Mouse (Mus musculus) left cerebral cortex, adult 2 months (tissue): Measurements from ENCODE around the gene Zfp710. TPM values are rescaled to one million over a fixed set of nuclear protein-coding genes. Genes with fewer than 3 reads are reported as not detected.
"Not testable (repeated sequence)": the region's sequence is repeated elsewhere in the genome, so short reads cannot be mapped to it uniquely, and the experiment has no call there.

Experiments used
- DNase-seq, 2 experiments: peaks; one replicate each; pipeline ENCODE4 v3.0.0; 2021 to 2022; ENCODE audit warnings: low spot score in 2 of 2, mixed read lengths in 1 of 2; ENCODE audit errors: extremely low spot score in 1 of 2
- H3K27ac ChIP-seq: fragments of 200-600 bp; 2 replicates; pipeline ENCODE4 v1.8.1; 2022
- H3K4me3 ChIP-seq: fragments of 200-600 bp; 2 replicates; pipeline ENCODE4 v1.8.1; 2022
- CTCF ChIP-seq: fragments of 200-600 bp; IDR thresholded peaks from 2 replicates; pipeline ENCODE4 v1.8.1; 2022; ENCODE audit warnings: antibody characterized with exemption, mild to moderate bottlenecking, moderate library complexity
- intact Hi-C: fragments of 180-260 bp; cut with DNase I; formaldehyde crosslinking; loops from one replicate; pipeline ENCODE4 v1.15.1; 2025
- total RNA-seq, 2 experiments: library from RNA; stranded (reverse); gene quantifications; 2 replicates each; pipeline ENCODE4 v1.2.3; 2021

Gene Zfp710
- total RNA-seq, 2 experiments from 2014 or later: 18.9 to 21.7 TPM

DNA sequence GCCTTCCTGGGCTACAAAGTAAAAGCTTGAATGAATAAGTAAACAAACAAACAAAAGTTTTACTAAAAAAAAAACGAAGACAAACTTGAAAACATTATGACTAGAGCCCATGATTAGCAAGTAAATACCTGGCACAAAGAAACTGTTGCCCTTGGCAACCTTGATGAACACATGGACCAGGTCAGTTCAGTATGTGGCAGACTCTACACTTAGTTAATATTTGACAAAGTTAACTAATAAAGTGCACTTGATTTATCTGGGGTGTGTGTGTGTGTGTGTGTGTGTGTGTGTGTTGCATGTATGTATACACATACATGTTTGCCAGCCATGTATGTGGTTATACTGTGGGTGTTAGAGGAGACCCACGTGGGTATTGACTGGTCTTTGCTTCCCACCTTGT is 25.1 kb downstream of the Zfp710 start:
- Histone ChIP-seq H3K27ac (no peak overlapping the region), H3K4me3 (no peak overlapping the region)
- no peak for DNase-seq
- TF ChIP-seq CTCF: no peak
- intact Hi-C loops: no loop called here

DNA sequence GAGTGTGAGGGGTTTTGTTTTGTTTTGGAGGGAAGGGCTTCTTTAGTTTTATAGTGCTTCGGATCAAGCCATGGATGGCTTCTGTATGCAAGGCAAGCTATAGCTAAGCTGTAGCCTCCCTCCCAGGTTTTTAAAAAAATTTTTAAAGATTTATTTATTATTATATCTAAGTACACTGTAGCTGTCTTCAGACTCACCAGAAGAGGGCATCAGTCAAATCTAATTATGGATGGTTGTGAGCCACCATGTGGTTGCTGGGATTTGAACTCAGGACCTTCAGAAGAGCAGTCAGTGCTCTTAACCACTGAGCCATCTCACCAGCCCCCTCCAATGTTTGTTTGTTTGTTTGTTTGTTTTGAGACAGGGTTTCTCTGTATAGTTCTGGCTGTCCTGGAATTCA is 25.8 kb downstream of the Zfp710 start:
- TF ChIP-seq CTCF: peak; percentile 25
- DNase-seq, H3K4me3 ChIP-seq, H3K27ac ChIP-seq, intact Hi-C loops: not testable (repeated sequence)

DNA sequence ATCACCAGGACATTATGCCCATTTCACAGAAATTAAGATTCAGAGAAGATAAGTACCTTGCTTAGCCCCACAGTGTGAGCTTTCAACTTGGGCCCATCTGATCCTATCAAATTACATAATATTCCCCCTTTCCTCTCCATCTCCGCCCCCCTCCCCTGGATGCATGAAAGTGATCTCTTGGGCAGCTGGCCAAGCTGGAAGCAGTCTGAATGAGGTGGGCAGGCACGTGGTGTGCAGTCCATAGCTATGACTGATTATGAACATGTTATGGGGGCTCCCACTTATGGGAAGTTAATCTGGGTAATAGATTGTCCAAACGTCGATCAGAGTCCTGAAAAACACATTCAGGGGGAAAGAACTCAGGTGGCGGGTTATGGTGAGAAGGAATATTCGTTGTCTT is 27.2 kb downstream of the Zfp710 start:
- no peak for TF ChIP-seq CTCF
- no peak overlapping the region for H3K4me3 ChIP-seq
- intact Hi-C loops: no loop called here
- no peak overlapping the region for H3K27ac ChIP-seq
- DNase-seq: no peak

DNA sequence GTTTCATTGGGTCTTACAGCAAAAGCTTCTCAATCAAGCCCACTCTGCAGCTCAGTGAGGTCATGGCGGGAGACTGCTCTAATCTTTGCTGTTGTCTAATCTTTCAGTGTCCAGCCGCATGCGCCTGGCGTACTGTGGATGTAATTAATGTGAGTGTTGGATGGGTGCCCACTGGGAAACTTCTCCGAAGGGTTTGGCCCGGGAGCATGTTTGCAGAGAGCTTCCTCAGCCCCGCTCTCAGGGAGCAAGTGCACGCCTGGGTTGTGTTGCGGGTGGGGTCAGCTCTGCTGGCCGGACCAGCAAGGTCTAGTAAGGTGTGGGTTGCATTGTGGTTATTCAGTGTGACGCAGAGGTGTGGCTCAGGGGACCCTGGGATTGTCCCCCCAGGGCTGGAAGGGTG is 27.6 kb downstream of the Zfp710 start:
- H3K27ac ChIP-seq: no peak overlapping the region
- intact Hi-C loops: no loop called here
- no peak for TF ChIP-seq CTCF
- H3K4me3 ChIP-seq: no peak overlapping the region
- no peak for DNase-seq

DNA sequence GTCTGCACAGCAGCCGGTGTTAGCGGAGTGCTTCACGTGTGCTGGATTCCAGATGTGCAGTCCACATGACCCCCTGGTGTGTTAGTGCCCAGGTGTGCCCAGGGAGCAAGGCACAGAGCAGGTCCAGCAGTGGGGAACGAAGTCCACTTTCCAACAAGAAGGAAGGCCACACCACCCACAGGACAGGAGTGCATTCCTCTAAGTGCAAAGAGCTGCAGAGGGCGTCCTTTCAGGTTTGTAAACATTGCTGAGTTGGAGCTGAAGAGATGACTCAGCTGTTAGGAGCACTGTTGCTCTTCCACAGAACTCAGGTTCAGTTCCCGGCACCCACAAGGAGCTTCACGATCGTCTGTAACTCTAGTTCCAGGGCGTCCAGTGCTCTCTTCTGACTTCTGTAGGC is 28.5 kb downstream of the Zfp710 start:
- TF ChIP-seq CTCF: no peak
- no peak overlapping the region for H3K27ac ChIP-seq
- H3K4me3 ChIP-seq: no peak overlapping the region
- intact Hi-C loops: no loop called here
- no peak for DNase-seq

DNA sequence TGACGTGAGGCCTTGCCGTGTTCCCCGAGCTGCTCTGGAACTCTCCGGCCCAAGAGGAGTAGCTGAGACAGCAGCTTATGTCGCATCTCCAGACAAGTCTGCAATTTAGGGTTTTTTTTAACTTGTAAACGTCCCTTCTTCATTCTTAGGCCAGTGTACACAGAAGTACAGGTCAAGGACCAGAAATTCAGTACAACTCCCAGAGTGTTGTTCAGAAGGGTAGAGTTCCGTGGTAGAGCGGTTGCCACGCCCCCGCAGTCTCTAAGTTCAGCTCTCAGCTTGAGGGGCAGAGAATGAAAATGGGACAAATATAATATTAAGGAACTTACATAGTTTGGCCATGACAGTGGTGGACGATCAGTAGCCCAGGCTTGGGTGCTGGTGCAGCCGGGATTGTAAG is 31.2 kb downstream of the Zfp710 start:
- DNase-seq: no peak
- no peak overlapping the region for H3K4me3 ChIP-seq
- intact Hi-C loops: no loop called here
- no peak for TF ChIP-seq CTCF
- H3K27ac ChIP-seq: no peak overlapping the region

DNA sequence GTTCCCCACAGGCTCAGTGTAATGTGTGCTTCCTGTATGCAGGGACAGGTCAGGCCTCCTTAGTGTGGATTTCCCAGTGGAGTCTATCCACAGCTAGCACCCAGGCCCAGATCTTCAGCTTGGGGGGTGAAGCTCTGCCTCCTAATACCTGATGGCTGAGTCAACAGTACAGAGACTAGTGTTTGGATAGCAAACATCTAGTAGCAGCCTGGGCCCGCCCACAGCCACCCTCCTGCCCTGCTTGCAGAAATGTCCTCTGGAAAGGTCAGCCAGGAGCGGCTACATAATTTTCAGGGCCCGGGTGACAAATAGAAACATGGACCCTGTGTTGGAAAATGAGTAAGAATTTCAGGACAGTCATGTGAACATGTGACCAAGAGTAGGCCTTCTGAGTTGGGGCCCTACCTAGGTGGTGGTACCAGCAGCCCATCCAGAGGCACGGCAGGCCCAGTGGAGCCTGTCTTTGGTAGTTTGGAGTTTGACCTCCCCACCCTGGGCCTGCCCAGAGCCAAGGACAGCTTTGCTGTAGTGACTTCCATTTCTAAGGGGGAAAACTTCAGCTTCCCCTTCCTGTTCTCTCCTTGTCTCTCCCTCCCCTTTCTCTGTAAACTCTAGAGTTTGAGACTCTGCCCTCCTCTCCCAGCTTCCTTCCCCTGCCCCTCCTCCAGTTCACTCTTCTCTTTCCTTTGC is 32.5 kb downstream of the Zfp710 start:
- intact Hi-C loops: no loop called here
- H3K4me3 ChIP-seq: no peak overlapping the region
- peak overlapping the region; percentile 12; the same call in 1 of the 2 replicates for H3K27ac ChIP-seq
- no peak for DNase-seq
- TF ChIP-seq CTCF: no peak

DNA sequence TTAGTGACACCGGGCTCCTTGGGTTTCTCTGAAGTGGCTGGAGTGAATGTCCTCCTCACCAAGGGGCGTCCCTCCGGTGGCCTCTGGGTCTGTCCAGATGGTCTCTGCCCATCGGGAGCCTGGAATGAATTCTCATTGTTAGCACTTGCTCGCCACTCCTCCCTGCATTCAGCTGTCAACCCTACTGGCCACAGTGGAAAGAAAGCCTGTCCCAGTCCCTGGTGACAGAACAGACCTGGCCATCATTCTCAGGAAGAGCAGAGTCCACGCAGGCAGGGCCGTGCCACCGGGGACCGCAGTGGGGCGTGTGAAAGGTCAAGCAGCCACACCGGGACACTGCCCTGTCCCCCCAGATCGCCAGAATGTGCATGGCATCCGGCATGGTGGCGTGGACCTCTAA is 33.2 kb downstream of the Zfp710 start:
- 0 out of 2 replicates have a peak overlapping the region, but pooled peaks have one; percentile 12 for H3K27ac ChIP-seq
- no peak overlapping the region for H3K4me3 ChIP-seq
- intact Hi-C loops: no loop called here
- DNase-seq: no peak
- no peak for TF ChIP-seq CTCF

DNA sequence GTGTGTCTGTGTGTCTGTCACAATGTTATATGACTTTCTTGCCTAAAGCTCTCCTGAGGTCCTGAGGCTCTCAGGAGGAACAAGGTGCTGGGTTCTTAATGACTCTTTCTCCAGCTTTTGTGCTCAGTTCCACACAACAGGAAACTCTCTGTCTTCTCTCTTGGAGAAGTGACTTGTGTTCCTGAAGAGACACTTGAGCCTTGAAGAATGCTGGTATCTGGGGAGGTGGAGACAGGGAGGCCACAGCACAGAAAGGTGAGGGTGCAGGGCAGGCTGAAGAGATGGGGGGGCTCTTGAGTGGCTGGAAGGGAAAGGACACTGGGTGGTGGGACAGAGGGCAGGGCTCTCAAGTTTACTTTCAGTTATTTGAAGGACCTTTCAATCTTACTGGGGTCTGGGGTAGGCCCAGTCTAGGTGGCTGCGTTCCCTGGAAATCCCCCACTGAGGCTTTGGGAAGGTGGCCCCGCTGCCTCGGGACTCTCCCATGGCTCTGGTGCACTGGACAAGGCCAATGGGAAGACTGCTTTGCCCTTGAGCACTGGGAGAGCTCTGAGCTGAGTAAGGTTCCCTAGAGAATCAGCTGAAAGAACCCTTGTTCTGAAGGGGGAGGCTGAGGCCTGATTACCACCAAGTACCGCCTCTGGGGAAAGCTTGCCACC is 33.9 kb downstream of the Zfp710 start:
- intact Hi-C loops: no loop called here
- TF ChIP-seq CTCF: no peak

DNA sequence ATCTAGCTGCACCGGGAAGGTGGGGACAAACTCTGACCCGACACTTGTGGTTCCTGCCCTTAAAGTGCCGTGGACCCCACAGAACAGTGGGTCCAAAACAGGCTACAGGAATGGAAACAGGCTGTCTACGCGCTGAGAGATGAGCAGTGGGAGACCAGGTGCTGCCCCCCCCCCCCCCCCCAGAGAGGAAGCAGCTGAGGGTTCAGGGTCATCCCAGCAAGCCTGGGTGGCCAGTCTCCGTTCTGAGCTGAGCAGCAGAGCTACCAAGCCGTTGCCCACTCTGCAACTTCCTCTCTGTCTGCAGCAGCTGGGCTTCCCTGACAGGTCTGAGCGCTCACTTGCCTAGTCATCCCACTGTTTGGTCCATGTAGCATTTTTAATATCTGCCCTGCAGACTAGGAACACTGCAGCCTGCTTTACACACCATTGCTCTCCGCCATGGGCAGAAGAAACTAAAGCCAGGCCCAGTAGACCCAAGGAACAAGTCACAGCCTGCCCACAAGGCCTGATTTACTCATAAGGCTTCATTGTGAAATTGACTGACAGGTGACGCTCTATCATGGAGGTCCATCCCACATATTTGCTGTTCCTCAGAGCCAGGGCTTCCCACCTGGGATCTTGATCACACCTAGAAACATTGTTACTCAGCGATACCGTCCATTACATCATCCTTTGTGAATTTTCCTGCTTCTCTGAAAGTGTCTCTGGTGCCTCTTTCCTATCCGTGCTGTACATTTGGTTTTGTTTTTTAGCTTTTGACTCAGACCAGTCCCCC is 34.6 kb downstream of the Zfp710 start:
- peak overlapping the region; percentile 53; the same call in 1 of the 2 replicates for H3K27ac ChIP-seq

More for the DNA sequence above, 33.9 kb downstream of the Zfp710 start:
- no peak for DNase-seq
- Histone ChIP-seq H3K4me3 (no peak overlapping the region), H3K27ac (peak overlapping the region; percentile 53; the same call in 1 of the 2 replicates)

DNA sequence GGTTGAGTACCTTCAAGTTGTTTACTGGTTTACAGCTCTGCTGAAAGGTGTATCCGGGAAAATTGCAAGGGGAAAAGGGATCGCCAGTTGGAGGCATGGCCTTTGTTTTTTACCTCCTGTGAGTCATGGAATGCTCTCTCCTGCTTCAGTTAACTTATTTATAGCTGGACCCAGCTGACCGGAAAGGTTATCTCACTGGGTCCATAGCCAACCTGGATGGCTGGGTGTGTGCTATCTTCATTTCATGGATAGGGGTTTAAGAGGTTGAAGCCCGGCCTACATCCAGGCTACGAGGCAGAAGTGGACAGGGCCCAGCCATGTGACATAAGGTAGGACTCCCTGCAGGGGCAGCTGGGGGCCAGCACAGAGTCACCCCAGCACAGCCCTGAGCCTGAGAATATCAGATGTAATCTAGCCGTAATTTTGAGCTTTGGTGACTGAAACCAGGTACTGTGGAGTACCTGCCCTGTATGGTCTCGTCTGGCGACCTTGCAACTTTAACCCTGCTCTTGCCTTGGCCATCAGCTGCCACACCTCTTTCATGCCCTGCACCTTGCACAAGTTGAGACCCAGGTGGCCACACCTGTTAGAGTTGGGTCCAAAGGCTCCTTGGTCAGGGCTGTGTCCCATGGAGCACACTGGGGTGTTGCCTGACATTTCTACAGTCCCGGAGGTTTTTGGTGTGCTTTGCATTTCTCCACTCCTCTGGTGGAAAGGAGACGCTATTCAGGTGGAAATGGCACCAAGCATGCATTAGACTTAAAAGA is 35.6 kb downstream of the Zfp710 start:
- intact Hi-C loops: no loop called here
- H3K27ac ChIP-seq: no peak overlapping the region
- no peak for TF ChIP-seq CTCF
- no peak overlapping the region for H3K4me3 ChIP-seq
- no peak for DNase-seq

More for the DNA sequence above, 34.6 kb downstream of the Zfp710 start:
- intact Hi-C loops: no loop called here
- no peak overlapping the region for H3K4me3 ChIP-seq
- DNase-seq: no peak
- TF ChIP-seq CTCF: no peak
